8 mouse cellular contexts compared by ENCODE assay signal in the genomic region with DNA sequence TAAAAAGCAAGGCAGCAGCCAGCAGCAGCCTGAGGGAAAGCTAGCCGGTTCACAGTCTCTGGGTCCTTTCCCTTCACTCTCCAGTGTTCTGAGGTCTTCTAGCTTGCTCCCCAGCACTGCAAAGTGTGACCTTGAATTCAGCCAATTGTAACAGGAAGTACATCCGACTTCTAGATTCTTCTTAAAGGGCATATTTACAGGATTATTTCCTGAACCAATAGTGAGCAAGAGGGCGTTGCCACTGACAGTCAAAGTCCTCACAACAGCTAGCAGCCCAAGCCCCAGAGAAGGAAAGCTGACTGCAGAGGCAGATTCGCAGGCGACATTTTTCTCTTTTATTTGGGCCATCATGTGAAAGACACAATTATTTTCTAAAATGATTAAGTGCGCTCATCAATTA. TPM values are rescaled to one million over a fixed set of nuclear protein-coding genes. Genes with fewer than 3 reads are reported as not detected.
A peak's percentile ranks its signal among the peaks of the same experiment; 100 is the strongest.
DNase-seq lines count a peak whose midpoint lies in the region; ATAC-seq and TF ChIP-seq lines count a peak whose summit lies in the region.

No protein-coding gene starts in this region.

- DNase-seq in 416B (ENCODE audit: low read depth) = peak; percentile 75
- DNase-seq in Muller cell, postnatal 12 days (ENCODE audit: inconsistent ontology term) = peak; percentile 64
- DNase-seq in intestine, embryonic 14.5 days (ENCODE audit: low spot score) = no peak
- peak; percentile 76 for DNase-seq in lung, postnatal 10 days
- DNase-seq in hindbrain, postnatal 0 days (ENCODE audit: low spot score) = no peak
- DNase-seq in cerebellum, adult 11-12 months = no peak
- DNase-seq in right cerebral cortex, postnatal 10 days (ENCODE audit: low spot score in 2 of 2) = no peak
- no peak for DNase-seq in left cerebral cortex, postnatal 36 days (ENCODE audit: low spot score in 2 of 2)

- no peak overlapping the region for H3K4me3 ChIP-seq in intestine, embryonic 14.5 days (ENCODE audit: low read depth, low read length)
- H3K4me3 ChIP-seq in hindbrain, postnatal 0 days (ENCODE audit: low read length) = no peak overlapping the region

- 49% methylated on average over 6 of the region's 6 CpGs for WGBS in intestine, embryonic 14.5 days
- WGBS in hindbrain, postnatal 0 days = 69% methylated on average over 6 of the region's 6 CpGs

- no peak overlapping the region for H3K4me2 ChIP-seq in intestine, embryonic 14.5 days (ENCODE audit: low read length)
- H3K4me2 ChIP-seq in hindbrain, postnatal 0 days (ENCODE audit: low read depth, low read length) = no peak overlapping the region

- H3K27ac ChIP-seq in intestine, embryonic 14.5 days (ENCODE audit: low read depth) = peak overlapping the region; percentile 10; the same call in 1 of the 2 replicates
- H3K27ac ChIP-seq in hindbrain, postnatal 0 days = no peak overlapping the region

- no peak overlapping the region for H3K9ac ChIP-seq in intestine, embryonic 14.5 days (ENCODE audit: low read length)
- no peak overlapping the region for H3K9ac ChIP-seq in hindbrain, postnatal 0 days (replicated peaks; ENCODE audit: low read length)

- H3K4me1 ChIP-seq in intestine, embryonic 14.5 days (replicated peaks; ENCODE audit: control insufficient read depth, insufficient read depth, low read length) = peaks cover 12% of the 10 kb centered on the region
- H3K4me1 ChIP-seq in hindbrain, postnatal 0 days (ENCODE audit: insufficient read depth, low read length) = no peaks in the 10 kb centered on the region

- H3K36me3 ChIP-seq in intestine, embryonic 14.5 days (ENCODE audit: control insufficient read depth, insufficient read depth, low read length) = peaks cover 3% of the 10 kb centered on the region; the same call in 1 of the 2 replicates
- no peaks in the 10 kb centered on the region for H3K36me3 ChIP-seq in hindbrain, postnatal 0 days (ENCODE audit: insufficient read depth, low read length)

- ATAC-seq in intestine, embryonic 14.5 days (replicated peaks; ENCODE audit: low FRiP score, low TSS enrichment, low read depth) = no peak
- no peak for ATAC-seq in hindbrain, postnatal 0 days

- intact Hi-C loops in left cerebral cortex, postnatal 36 days (cut with DNase I) = loop anchor here (5.0 kb wide), 2 partner anchors 46 to 79 kb away; a partner anchor contains a TSS

- TF ChIP-seq CTCF in hindbrain, postnatal 0 days (IDR thresholded peaks at IDR 0.05; ENCODE audit: low read depth) = no peak

- no peaks in the 10 kb centered on the region for H3K27me3 ChIP-seq in intestine, embryonic 14.5 days (replicated peaks; ENCODE audit: control insufficient read depth, insufficient read depth, low read length)
- no peaks in the 10 kb centered on the region for H3K27me3 ChIP-seq in hindbrain, postnatal 0 days (ENCODE audit: insufficient read depth, low read length)

- H3K9me3 ChIP-seq in intestine, embryonic 14.5 days (ENCODE audit: control insufficient read depth, low read length) = no peaks in the 10 kb centered on the region
- H3K9me3 ChIP-seq in hindbrain, postnatal 0 days (ENCODE audit: low read length) = no peaks in the 10 kb centered on the region

RNA-seq across cellular contexts. Expression of a gene that starts 46.6 kb away (rescaled TPM):
- 39.6 and 43.4 TPM in 2 replicates for polyA plus RNA-seq in intestine, embryonic 14.5 days (2014; fragmentation: Nextera tagmentation; extraction: Ambion mirVana)
- total RNA-seq in hindbrain, postnatal 0 days (2014; rRNA removed) = 200 and 204 TPM in 2 replicates
- 46.2 and 47.4 TPM in 2 replicates for polyA plus RNA-seq in hindbrain, postnatal 0 days (2015; fragmentation: Nextera tagmentation; extraction: Ambion mirVana)
- 100 to 1,000 TPM; 681 to 755 TPM for total RNA-seq in left cerebral cortex, postnatal 36 days (2021)

Comparison
In these comparisons a context has a peak if more than half of its experiments do, and no peak if none do; other contexts are left out.
1. DNase-seq: peak in 416B (single experiment), Muller cell, postnatal 12 days (single experiment) and lung, postnatal 10 days (single experiment); none in intestine, embryonic 14.5 days (single experiment), hindbrain, postnatal 0 days (single experiment), cerebellum, adult 11-12 months (single experiment), right cerebral cortex, postnatal 10 days (0 of 2) and left cerebral cortex, postnatal 36 days (0 of 2).